Mouse (Mus musculus) kidney, postnatal 0 days (tissue): ENCODE data around the gene Cenpm. TPM values are rescaled to one million over a fixed set of nuclear protein-coding genes. Genes with fewer than 3 reads are reported as not detected.

ENCODE experiments used
- ATAC-seq: fragments of 200-750 bp; cut with Nextera tagmentation; replicated peaks from 2 replicates; pipeline ENCODE4 v1.8.0; 2017; ENCODE audit warnings: low read depth, moderate number of reproducible peaks, moderate TSS enrichment, moderate library complexity; ENCODE audit not compliant: low FRiP score
- DNase-seq: peaks from one replicate; pipeline ENCODE4 v3.0.0-alpha.2; 2016; ENCODE audit warnings: low spot score
- H3K27ac ChIP-seq: fragments of 300-500 bp; sonication (generic); 2 replicates; pipeline ENCODE4 v1.5.1; 2014; ENCODE audit warnings: mild to moderate bottlenecking
- H3K27me3 ChIP-seq: fragments of 300-500 bp; sonication (generic); 2 replicates; pipeline ENCODE4 v1.6.1; 2014; ENCODE audit warnings: low read length, mixed read lengths; ENCODE audit not compliant: insufficient read depth
- H3K36me3 ChIP-seq: fragments of 300-500 bp; sonication (generic); 2 replicates; pipeline ENCODE4 v1.6.1; 2014; ENCODE audit warnings: low read length, mixed read lengths; ENCODE audit not compliant: insufficient read depth
- H3K4me1 ChIP-seq: fragments of 300-500 bp; sonication (generic); replicated peaks from 2 replicates; pipeline ENCODE4 v1.6.1; 2014; ENCODE audit warnings: antibody characterized with exemption, low read length, mixed read lengths; ENCODE audit not compliant: insufficient read depth
- H3K4me2 ChIP-seq: fragments of 300-500 bp; sonication (generic); 2 replicates; pipeline ENCODE4 v1.6.1; 2014; ENCODE audit warnings: mild to moderate bottlenecking, low read length, moderate library complexity, mixed read lengths
- H3K4me3 ChIP-seq: fragments of 300-500 bp; sonication (generic); replicated peaks from 2 replicates; pipeline ENCODE4 v1.5.1; 2014; ENCODE audit warnings: low read depth, low read length
- H3K9ac ChIP-seq: fragments of 300-500 bp; sonication (generic); 2 replicates; pipeline ENCODE4 v1.6.1; 2014; ENCODE audit warnings: low read depth, low read length
- H3K9me3 ChIP-seq: fragments of 300-500 bp; sonication (generic); replicated peaks from 2 replicates; pipeline ENCODE4 v1.6.1; 2016; ENCODE audit warnings: low read length, inconsistent platforms, mixed read lengths
- CTCF ChIP-seq: IDR thresholded peaks from 2 replicates; pipeline ENCODE4 v1.5.1; 2016; ENCODE audit warnings: antibody characterized with exemption, low read depth, mild to moderate bottlenecking, moderate library complexity
- WGBS: fragments of 180-500 bp; shearing (Covaris S2); extraction: QIAGEN DNeasy Blood & Tissue Kit; methylation state at CpG from one replicate; pipeline ENCODE4 v1.1.7; 2014; 5-methylcytosine and 5-hydroxymethylcytosine counted together
- polyA plus RNA-seq: library from polyadenylated mRNA; unstranded; fragments of >200 nt; fragmentation: Nextera tagmentation; extraction: Ambion mirVana; gene quantifications from 2 replicates; pipeline ENCODE4 v1.2.1, GENCODE M21; 2015

Gene Cenpm
- polyA plus RNA-seq, 1 experiment from 2014 or later: 46.4 TPM

DNA sequence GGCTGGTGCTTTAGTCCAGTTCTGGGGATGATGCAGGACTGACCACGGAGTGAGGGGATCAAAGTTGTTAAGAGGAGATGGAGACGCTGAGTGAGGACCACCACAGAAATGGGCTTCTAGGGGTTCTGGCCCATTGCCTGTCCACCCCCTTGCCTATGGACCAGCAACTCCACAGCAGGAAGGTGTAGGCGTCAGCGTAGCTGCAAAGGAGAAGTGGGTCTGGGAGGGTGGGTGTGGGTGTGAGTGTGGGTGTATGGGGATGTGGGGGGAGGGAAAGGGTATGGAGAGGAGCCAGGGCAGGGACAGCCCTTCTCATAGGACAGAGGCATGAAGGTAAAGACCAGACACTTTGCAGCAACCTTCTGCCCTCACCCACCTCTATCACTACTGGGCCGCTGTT lies 18.8 kb downstream of the Cenpm start:
- 85% methylated on average over 5 of the region's 5 CpGs for WGBS
- TF ChIP-seq CTCF: no peak

DNA sequence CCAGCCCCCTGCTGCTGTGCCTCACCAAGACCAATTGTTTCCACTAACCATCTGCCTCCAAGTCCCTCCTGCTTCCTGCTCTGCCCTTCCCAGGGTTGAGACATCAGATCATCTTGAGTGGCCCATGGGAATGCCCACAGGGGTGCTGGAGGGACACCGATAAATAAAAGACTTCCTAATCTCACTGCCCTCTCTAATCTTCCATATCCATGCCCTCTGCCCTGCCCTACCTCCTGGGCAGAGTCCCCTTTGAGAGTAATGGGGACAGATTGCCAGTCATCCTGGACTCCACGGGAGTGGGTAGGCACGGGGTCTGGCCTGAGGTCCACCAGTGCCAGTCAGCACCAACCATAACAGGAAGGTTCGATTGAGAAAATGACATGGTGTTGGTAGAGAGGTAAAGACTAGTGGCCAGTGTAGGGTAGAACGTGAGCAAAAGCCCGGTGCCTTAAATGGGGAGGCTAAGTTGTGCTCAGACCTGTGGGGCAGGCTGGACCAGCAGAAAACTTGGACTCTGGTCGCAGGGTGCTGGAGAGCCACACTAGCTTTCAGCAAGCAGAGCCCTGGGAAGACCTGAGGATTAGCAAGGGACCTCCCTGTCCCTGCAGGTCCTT lies 19.8 kb downstream of the Cenpm start:
- Histone ChIP-seq H3K9me3 (no peaks in the 10 kb centered on the region), H3K27me3 (peaks cover 14% of the 10 kb centered on the region; the same call in 1 of the 2 replicates), H3K36me3 (no peaks in the 10 kb centered on the region), H3K4me2 (peak overlapping the region; percentile 59), H3K4me1 (peaks cover 6% of the 10 kb centered on the region), H3K9ac (no peak overlapping the region), H3K4me3 (no peak overlapping the region; the same call in 1 of the 2 replicates), H3K27ac (no peak overlapping the region)
- DNase-seq: no peak
- 45% methylated on average over 7 of the region's 7 CpGs for WGBS
- no peak for ATAC-seq
- TF ChIP-seq CTCF: no peak

More for the DNA sequence above, 18.8 kb downstream of the Cenpm start:
- no peak overlapping the region for H3K9ac ChIP-seq
- no peak overlapping the region for H3K4me3 ChIP-seq
- ATAC-seq: no peak
- no peaks in the 10 kb centered on the region for H3K36me3 ChIP-seq
- peaks cover 6% of the 10 kb centered on the region for H3K4me1 ChIP-seq
- H3K4me2 ChIP-seq: no peak overlapping the region
- no peak overlapping the region for H3K27ac ChIP-seq
- no peak for DNase-seq
- no peaks in the 10 kb centered on the region for H3K9me3 ChIP-seq
- H3K27me3 ChIP-seq: peaks cover 14% of the 10 kb centered on the region; the same call in 1 of the 2 replicates

GRCm38 (mm10) chr15:82223657-82224601 lies 20.6 kb downstream of the Cenpm start, which contains the start of gene Tnfrsf13c:
TSS of gene Tnfrsf13c (minus strand) at chr15:82224369.
- 0 out of 2 replicates have a peak, but pooled peaks have one; percentile 12 for ATAC-seq
- Histone ChIP-seq H3K27me3 (peaks cover 14% of the 10 kb centered on the region; the same call in 1 of the 2 replicates), H3K36me3 (no peaks in the 10 kb centered on the region), H3K9ac (0 out of 2 replicates have a peak within 1 kb of the TSS, but pooled peaks have one; percentile 10), H3K4me3 (peak within 1 kb of the TSS; percentile 21), H3K4me1 (peaks cover 6% of the 10 kb centered on the region), H3K4me2 (peak within 1 kb of the TSS; percentile 59), H3K27ac (no peak within 1 kb of the TSS), H3K9me3 (no peaks in the 10 kb centered on the region)
- TF ChIP-seq CTCF: no peak
- DNase-seq: no peak
- WGBS: 2% methylated on average over 42 of the region's 44 CpGs

DNA sequence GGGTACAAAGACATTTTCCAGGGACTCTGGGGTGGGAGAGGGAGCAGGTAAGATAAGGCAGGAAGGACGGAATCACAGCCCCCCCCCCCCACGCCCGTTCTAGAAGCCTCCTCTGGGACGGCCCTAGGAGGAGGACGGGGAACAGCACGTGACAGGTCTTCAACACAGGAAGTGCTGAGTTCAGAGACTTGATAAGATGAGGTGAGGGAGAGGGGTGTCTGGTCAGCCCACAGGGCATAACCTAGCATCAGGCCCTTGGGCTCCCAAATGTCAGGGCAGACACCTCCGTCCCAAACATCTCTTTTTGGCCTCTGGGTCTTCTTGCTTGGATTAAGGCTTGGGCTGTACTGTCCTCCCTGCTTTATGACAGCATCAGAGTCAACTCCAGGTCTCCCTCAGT lies 21.3 kb downstream of the Cenpm start:
- H3K9me3 ChIP-seq: no peaks in the 10 kb centered on the region
- H3K4me3 ChIP-seq: no peak overlapping the region
- TF ChIP-seq CTCF: no peak
- no peak overlapping the region for H3K27ac ChIP-seq
- 34% methylated on average over 7 of the region's 7 CpGs for WGBS
- ATAC-seq (no peak), DNase-seq (no peak)
- H3K4me1 ChIP-seq: peaks cover 6% of the 10 kb centered on the region
- no peak overlapping the region for H3K4me2 ChIP-seq
- H3K9ac ChIP-seq: no peak overlapping the region
- peaks cover 14% of the 10 kb centered on the region; the same call in 1 of the 2 replicates for H3K27me3 ChIP-seq
- no peaks in the 10 kb centered on the region for H3K36me3 ChIP-seq

DNA sequence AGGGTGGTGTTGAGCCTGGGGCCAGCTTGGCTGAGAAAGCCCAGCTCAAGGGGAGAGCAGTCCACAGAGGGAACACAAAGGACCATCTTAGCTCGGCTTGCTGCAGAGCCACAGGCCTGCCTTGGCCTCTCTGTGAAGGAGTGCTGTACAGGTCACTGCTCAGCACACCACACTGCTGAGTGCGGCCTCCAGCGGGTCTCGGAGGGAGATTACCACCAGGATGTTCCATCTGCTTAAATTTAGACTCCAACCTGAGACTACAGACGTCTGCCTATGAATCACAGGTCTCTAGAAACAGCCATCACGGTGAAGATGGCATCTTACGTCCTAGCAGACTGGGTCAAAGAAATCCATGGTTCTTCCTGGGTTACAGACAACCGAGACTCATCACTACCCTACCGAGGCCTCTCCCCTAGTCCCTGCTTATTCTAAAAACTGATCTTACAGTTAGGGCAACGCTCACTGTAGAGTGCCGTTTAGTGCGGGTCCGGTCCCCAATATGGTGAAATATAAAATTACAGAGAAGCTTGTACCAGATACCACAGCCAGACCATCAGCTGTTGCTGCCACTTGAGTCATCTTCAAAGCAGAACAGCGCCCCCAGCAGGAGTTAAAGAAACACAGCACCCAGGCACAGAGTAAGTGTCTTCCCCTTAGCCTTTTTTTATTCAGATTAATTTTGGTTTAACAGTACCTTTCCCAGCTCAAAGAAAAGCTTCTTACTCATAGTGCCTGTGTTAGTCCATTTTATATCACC lies 23.3 kb downstream of the Cenpm start:
- no peak overlapping the region for H3K4me3 ChIP-seq
- WGBS: 60% methylated on average over 14 of the region's 14 CpGs
- TF ChIP-seq CTCF: peak; percentile 26; the same call in 1 of the 2 replicates

More for the DNA sequence above, 23.3 kb downstream of the Cenpm start:
- DNase-seq (no peak), ATAC-seq (no peak)
- H3K36me3 ChIP-seq: no peaks in the 10 kb centered on the region
- H3K4me2 ChIP-seq: no peak overlapping the region
- peaks cover 14% of the 10 kb centered on the region; the same call in 1 of the 2 replicates for H3K27me3 ChIP-seq
- H3K9me3 ChIP-seq: no peaks in the 10 kb centered on the region
- no peak overlapping the region for H3K9ac ChIP-seq
- no peak overlapping the region for H3K27ac ChIP-seq
- H3K4me1 ChIP-seq: peaks cover 6% of the 10 kb centered on the region
